In the genomic region with DNA sequence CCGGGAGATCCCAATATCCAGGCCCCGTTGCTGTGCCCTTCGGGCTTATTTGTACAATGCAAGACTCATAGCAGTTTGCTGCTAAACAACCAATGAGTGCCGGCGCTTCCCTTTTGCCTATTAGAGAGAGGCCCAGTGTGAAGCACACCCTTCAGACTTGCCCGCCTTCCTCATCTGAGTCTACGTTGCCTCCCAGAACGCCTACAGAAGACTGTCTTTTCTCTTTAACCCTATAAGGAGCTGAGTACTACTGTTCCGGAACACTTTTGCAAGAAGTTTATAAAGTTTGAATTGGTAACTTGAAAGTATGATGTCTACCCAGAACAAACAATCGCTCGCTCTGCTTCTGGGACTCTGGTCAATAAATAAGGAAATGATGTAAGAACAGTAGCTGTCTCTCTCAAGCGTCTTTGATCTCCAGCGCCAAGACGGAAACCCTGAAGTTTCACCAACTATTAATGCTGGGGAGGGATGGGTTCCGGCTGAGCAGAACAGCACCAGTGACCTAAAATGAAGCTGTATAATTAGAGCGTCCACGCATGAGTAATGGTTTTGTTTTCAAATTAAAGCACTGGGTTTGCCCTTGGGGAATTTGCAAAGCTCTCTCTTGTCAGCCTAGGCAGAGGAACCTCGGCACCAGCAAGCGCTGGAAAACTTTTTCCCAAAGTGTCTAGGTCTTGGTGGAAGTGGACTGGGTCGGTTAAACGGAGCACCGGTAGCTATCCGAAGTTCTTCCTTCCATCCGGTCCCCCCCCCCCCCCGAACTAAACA, we compare ENCODE assay signal across 8 mouse cellular contexts. TPM values are rescaled to one million over a fixed set of nuclear protein-coding genes. Genes with fewer than 3 reads are reported as not detected.
DNase-seq lines count a peak whose midpoint lies in the region; ATAC-seq and TF ChIP-seq lines count a peak whose summit lies in the region.

No protein-coding gene starts in this region.

- peak overlapping the region; percentile 65 for H3K4me3 ChIP-seq in layer of hippocampus, adult 2 months
- peak overlapping the region; percentile 88 for H3K4me3 ChIP-seq in gastrocnemius, adult 2 months
- peak overlapping the region; percentile 86 for H3K4me3 ChIP-seq in liver, embryonic 12.5 days
- peak overlapping the region; percentile 46 for H3K4me3 ChIP-seq in myocyte
- peak overlapping the region; percentile 69 for H3K4me3 ChIP-seq in stomach, postnatal 0 days (ENCODE audit: low read depth, low read length)

- peaks cover 15% of the 10 kb centered on the region for H3K79me2 ChIP-seq in myocyte (ENCODE audit: control insufficient read depth, insufficient read depth)

- peak; percentile 38 for TF ChIP-seq EP300 in stomach, postnatal 0 days (optimal IDR thresholded peaks at IDR 0.05)

- H3K4me1 ChIP-seq in liver, embryonic 12.5 days, result peaks cover 68% of the 10 kb centered on the region
- H3K4me1 ChIP-seq in stomach, postnatal 0 days (replicated peaks; ENCODE audit: control insufficient read depth, insufficient read depth), result 0 out of 2 replicates have a peak, but pooled peaks cover 3% of the 10 kb centered on the region

- intact Hi-C loops in gastrocnemius, adult 2 months (cut with DNase I), result loop anchor here (2.0 to 5.0 kb wide), 3 partner anchors 41 to 200 kb away; partner anchors contain the start of genes Asb4, Pdk4 and Pon3

- no peak for TF ChIP-seq CTCF in layer of hippocampus, adult 2 months (conservative IDR thresholded peaks at IDR 0.05)
- TF ChIP-seq CTCF in gastrocnemius, adult 2 months (IDR thresholded peaks at IDR 0.05), result no peak
- no peak for TF ChIP-seq CTCF in stomach, postnatal 0 days (IDR thresholded peaks at IDR 0.05; ENCODE audit: low read depth)

- ATAC-seq in liver, embryonic 12.5 days, result peak; percentile 90
- peak; percentile 90 for ATAC-seq in stomach, postnatal 0 days (ENCODE audit: low FRiP score, low TSS enrichment)

- H3K9ac ChIP-seq in liver, embryonic 12.5 days, result peak overlapping the region; percentile 95
- peak overlapping the region; percentile 87 for H3K9ac ChIP-seq in stomach, postnatal 0 days (ENCODE audit: low read length)

- H3ac ChIP-seq in myocyte (ENCODE audit: control insufficient read depth, insufficient read length), result peak overlapping the region; percentile 71

- peak overlapping the region; percentile 81 for H3K4me2 ChIP-seq in liver, embryonic 12.5 days
- H3K4me2 ChIP-seq in myocyte (ENCODE audit: low read depth), result peak overlapping the region; percentile 82
- H3K4me2 ChIP-seq in stomach, postnatal 0 days (replicated peaks; ENCODE audit: low read depth), result peak overlapping the region; percentile 48

- H3K9me3 ChIP-seq in liver, embryonic 12.5 days (replicated peaks), result no peaks in the 10 kb centered on the region
- no peaks in the 10 kb centered on the region for H3K9me3 ChIP-seq in stomach, postnatal 0 days (ENCODE audit: control insufficient read depth, low read length)

- peak overlapping the region; percentile 83 for H3K27ac ChIP-seq in layer of hippocampus, adult 2 months
- peak overlapping the region; percentile 96 for H3K27ac ChIP-seq in gastrocnemius, adult 2 months
- H3K27ac ChIP-seq in liver, embryonic 12.5 days, result peak overlapping the region; percentile 98
- H3K27ac ChIP-seq in stomach, postnatal 0 days (replicated peaks), result peak overlapping the region; percentile 96

- 2% methylated on average over 25 of the region's 25 CpGs for WGBS in liver, embryonic 12.5 days (ENCODE audit: insufficient replicate concordance)
- WGBS in stomach, postnatal 0 days, result 1% methylated on average over 24 of the region's 25 CpGs

- peaks cover 37% of the 10 kb centered on the region for H3K36me3 ChIP-seq in liver, embryonic 12.5 days
- no peaks in the 10 kb centered on the region for H3K36me3 ChIP-seq in myocyte (ENCODE audit: control insufficient read depth, insufficient read depth)
- H3K36me3 ChIP-seq in stomach, postnatal 0 days (ENCODE audit: control insufficient read depth, insufficient read depth, low read length), result peaks cover 3% of the 10 kb centered on the region; the same call in 1 of the 2 replicates

- H3K27me3 ChIP-seq in liver, embryonic 12.5 days (replicated peaks), result no peaks in the 10 kb centered on the region
- no peaks in the 10 kb centered on the region for H3K27me3 ChIP-seq in myocyte (ENCODE audit: control insufficient read depth, insufficient read depth, insufficient read length)
- H3K27me3 ChIP-seq in stomach, postnatal 0 days (ENCODE audit: control insufficient read depth, insufficient read depth, low read length), result no peaks in the 10 kb centered on the region

- no peak for DNase-seq in layer of hippocampus, adult 2 months (ENCODE audit: low spot score in 2 of 2)
- no peak for DNase-seq in layer of hippocampus, adult 8-10 months (ENCODE audit: low spot score in 2 of 2)
- DNase-seq in c-Kit-negative CD71-positive TER-119-positive erythroid progenitor cells, embryonic 14.5 days (ENCODE audit: low read depth, low spot score), result peak; percentile 81
- DNase-seq in gastrocnemius, adult 2 months, result peak; percentile 64
- peak; percentile 41 for DNase-seq in hindlimb bud, embryonic 11.5 days (ENCODE audit: extremely low spot score, low read depth, low spot score)
- DNase-seq in stomach, postnatal 0 days (ENCODE audit: low spot score), result peak; percentile 83

- TF ChIP-seq POLR2A in myocyte (IDR thresholded peaks at IDR 0.05; ENCODE audit: insufficient read length, low read depth), result peak; percentile 45

TF ChIP-seq in myocyte, 11 proteins besides CTCF, POLR2A, EP300 and RAD21:
- TF ChIP-seq CEBPB (IDR thresholded peaks at IDR 0.05; ENCODE audit: insufficient read depth, poor library complexity, severe bottlenecking) (peak; percentile 3; the same call in 1 of the 2 replicates), TCF12 (IDR thresholded peaks at IDR 0.05; ENCODE audit: insufficient read depth, poor library complexity, severe bottlenecking) (no peak)

RNA-seq across cellular contexts. Expression of gene Pon2, which starts 0.7 kb away (rescaled TPM):
- total RNA-seq in layer of hippocampus, adult 2 months (2021), result 10 to 100 TPM; 17.9 to 19.5 TPM
- total RNA-seq in layer of hippocampus, adult 8-10 months (2022), result 10 to 100 TPM; 19.6 to 21.8 (median 20.3) TPM
- total RNA-seq in gastrocnemius, adult 2 months (2021), result 10 to 100 TPM; 14.8 to 14.9 TPM
- polyA plus RNA-seq in liver, embryonic 12.5 days (2016; fragmentation: Nextera tagmentation; extraction: Ambion mirVana), result 59.3 and 60.6 TPM in 2 replicates
- 14.2 TPM for polyA plus RNA-seq in myocyte (2012; fragmentation: generic; extraction: Trizol)
- 130 and 148 TPM in 2 replicates for polyA plus RNA-seq in stomach, postnatal 0 days (2015; fragmentation: Nextera tagmentation; extraction: Ambion mirVana)

RNA-seq across cellular contexts. Expression of gene Pon3, which starts 41.4 kb away (rescaled TPM):
- total RNA-seq in layer of hippocampus, adult 2 months (2021), result 1 to 10 TPM; 2.5 to 3.3 TPM
- 1 to 10 TPM; 3.1 to 7.0 (median 3.7) TPM for total RNA-seq in layer of hippocampus, adult 8-10 months (2022)
- 10 to 100 TPM; 33.2 to 35.8 TPM for total RNA-seq in gastrocnemius, adult 2 months (2021)
- polyA plus RNA-seq in liver, embryonic 12.5 days (2016; fragmentation: Nextera tagmentation; extraction: Ambion mirVana), result 15.4 and 16.0 TPM in 2 replicates
- polyA plus RNA-seq in myocyte (2012; fragmentation: generic; extraction: Trizol), result 1.8 TPM
- 27.2 and 30.2 TPM in 2 replicates for polyA plus RNA-seq in stomach, postnatal 0 days (2015; fragmentation: Nextera tagmentation; extraction: Ambion mirVana)

Comparison
In these comparisons a context has a peak if more than half of its experiments do, and no peak if none do; other contexts are left out.
1. DNase-seq: peak in c-Kit-negative CD71-positive TER-119-positive erythroid progenitor cells, embryonic 14.5 days (single experiment), gastrocnemius, adult 2 months (single experiment), hindlimb bud, embryonic 11.5 days (single experiment) and stomach, postnatal 0 days (single experiment); none in layer of hippocampus, adult 2 months (0 of 2) and layer of hippocampus, adult 8-10 months (0 of 2).
2. RNA of gene Pon3, which starts 41.4 kb away (total RNA-seq): 33.2 to 35.8 TPM in gastrocnemius, adult 2 months; 3.1 to 7.0 TPM in layer of hippocampus, adult 8-10 months and 2.5 to 3.3 TPM in layer of hippocampus, adult 2 months; every median in the first group is over 4 times any median in the second.
3. Peak in every context shown above with its lines, with median percentiles within 50 percentile points of each other: H3K27ac ChIP-seq, H3K4me3 ChIP-seq and H3K4me2 ChIP-seq.